Mouse (Mus musculus): ENCODE measurements around the gene Igf2bp3. TPM values are rescaled to one million over a fixed set of nuclear protein-coding genes. Genes with fewer than 3 reads are reported as not detected.

The Igf2bp3 gene
- polyA plus RNA-seq, 1 experiment, result not detected

DNA sequence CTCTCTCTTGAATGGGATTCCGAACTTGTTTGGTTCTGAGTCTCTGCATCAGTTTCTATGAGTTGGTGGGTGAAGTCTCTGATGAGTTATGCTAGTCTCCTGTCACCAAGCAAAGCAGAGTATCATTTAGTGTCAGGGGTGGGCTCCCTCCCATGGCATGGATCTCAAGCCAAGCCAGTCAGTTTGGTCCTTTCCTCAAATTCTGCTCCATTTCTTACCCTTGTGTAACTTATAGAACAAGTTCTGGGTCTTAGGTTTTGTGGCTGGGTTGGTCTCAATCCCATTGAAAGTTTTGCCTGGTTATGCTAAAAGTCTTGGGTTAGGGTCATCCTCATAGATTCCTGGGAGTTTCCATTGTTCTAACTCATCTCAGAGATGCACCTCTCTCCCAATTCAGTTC is 27.6 kb upstream of the Igf2bp3 start:
- no peak overlapping the region for H3K27ac ChIP-seq (ENCODE audit: insufficient read depth, low read length)
- no peaks in the 10 kb centered on the region for H3K4me1 ChIP-seq (ENCODE audit: control insufficient read depth, insufficient read depth, low read length)
- TF ChIP-seq POLR2A (IDR thresholded peaks at IDR 0.05; ENCODE audit: extremely low read depth, insufficient read depth, low read length) (no peak), CTCF (IDR thresholded peaks at IDR 0.05; ENCODE audit: extremely low read depth, insufficient read depth, low read length) (no peak)
- H3K4me3 ChIP-seq (ENCODE audit: insufficient read depth, low read length), result no peak overlapping the region

DNA sequence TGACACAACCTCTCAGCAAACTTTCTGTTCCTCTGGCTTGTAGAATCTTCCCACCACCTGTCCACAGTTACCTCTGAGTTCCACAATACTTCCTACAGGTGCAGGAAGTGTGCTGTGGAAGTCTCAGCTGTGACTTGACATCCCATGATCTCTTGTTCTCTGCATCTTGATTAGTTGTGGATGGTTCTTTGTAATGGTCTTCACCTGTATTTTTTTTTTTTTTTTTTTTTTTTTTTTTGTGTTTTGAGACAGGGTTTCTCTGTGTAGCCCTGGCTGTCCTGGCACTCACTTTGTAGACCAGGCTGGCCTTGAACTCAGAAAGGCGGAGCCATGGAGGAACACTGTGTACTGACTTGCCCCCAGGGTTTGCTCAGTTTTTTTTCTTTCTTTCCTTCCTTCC is 26.8 kb upstream of the Igf2bp3 start:
- no peaks in the 10 kb centered on the region for H3K4me1 ChIP-seq (ENCODE audit: control insufficient read depth, insufficient read depth, low read length)
- H3K27ac ChIP-seq (ENCODE audit: insufficient read depth, low read length), result no peak overlapping the region
- TF ChIP-seq POLR2A (IDR thresholded peaks at IDR 0.05; ENCODE audit: extremely low read depth, insufficient read depth, low read length) (no peak), CTCF (IDR thresholded peaks at IDR 0.05; ENCODE audit: extremely low read depth, insufficient read depth, low read length) (no peak)
- no peak overlapping the region for H3K4me3 ChIP-seq (ENCODE audit: insufficient read depth, low read length)

DNA sequence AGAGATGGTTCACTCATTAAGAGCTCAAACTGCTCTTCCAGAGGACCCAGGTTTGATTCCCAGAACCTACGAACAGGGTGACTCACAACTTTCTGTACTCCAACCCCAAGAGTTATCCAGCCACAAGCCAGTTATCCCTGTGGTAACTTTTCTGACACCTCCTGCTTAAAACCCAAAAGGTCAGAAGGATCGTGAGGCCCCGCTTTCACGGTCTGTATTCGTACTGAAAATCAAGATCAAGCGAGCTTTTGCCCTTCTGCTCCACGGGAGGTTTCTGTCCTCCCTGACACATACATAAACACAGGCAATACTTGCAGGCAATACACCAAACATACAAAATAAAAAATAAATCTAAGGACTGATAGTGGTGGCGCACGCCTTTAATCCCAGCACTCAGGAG is 21.6 kb upstream of the Igf2bp3 start:
- Histone ChIP-seq H3K27ac (ENCODE audit: insufficient read depth, low read length) (no peak overlapping the region), H3K4me3 (ENCODE audit: insufficient read depth, low read length) (no peak overlapping the region), H3K4me1 (ENCODE audit: control insufficient read depth, insufficient read depth, low read length) (no peaks in the 10 kb centered on the region)
- TF ChIP-seq POLR2A (IDR thresholded peaks at IDR 0.05; ENCODE audit: extremely low read depth, insufficient read depth, low read length) (no peak), CTCF (IDR thresholded peaks at IDR 0.05; ENCODE audit: extremely low read depth, insufficient read depth, low read length) (no peak)

DNA sequence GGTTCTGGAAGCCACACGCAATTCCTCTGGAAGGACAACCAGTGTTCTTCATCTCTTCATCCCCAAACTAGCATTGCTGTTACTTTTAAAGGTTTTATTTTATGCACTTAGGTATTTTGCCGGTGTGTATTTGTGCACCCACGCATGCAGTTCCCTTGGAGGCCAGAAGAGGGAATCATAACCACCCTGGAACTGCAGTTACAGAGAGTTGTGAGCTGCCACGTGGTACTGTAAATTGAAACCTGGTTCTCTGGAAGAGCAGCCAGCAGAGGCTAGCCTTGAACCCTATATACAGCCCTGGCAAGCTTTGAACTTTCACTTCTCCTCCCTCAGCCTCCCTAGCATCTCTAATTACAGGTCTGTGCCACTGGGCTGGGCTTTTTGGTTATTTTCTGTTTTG is 18.6 kb upstream of the Igf2bp3 start:
- Histone ChIP-seq H3K4me3 (ENCODE audit: insufficient read depth, low read length) (no peak overlapping the region), H3K27ac (ENCODE audit: insufficient read depth, low read length) (no peak overlapping the region), H3K4me1 (ENCODE audit: control insufficient read depth, insufficient read depth, low read length) (no peaks in the 10 kb centered on the region)
- TF ChIP-seq POLR2A (IDR thresholded peaks at IDR 0.05; ENCODE audit: extremely low read depth, insufficient read depth, low read length) (no peak), CTCF (IDR thresholded peaks at IDR 0.05; ENCODE audit: extremely low read depth, insufficient read depth, low read length) (no peak)

DNA sequence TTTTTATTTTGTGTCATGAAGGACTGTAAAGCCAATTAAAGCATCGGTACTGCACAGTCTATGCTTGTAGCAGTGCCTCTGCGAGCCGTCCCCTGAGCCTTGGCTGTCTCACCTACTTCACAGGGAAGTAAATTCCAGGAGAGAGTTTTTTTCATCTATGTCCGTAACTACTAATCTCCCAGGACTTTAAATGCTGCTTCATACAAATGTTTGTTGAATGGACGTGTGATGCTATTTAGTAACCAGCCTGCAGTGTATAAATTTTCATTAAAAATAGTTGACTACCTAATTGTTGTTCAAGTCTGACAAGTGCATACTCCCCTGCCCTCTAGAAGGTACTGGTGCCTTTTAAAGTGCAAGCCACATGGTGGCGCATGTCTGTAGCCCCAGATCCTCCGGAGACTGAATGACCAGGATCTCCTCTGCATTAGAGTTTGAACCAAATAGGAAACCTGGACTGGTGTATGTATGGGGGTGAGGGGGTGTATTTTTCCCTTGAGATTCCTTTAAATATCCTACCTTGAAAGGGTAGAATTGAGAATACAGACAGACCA is 13.4 kb upstream of the Igf2bp3 start:
- Histone ChIP-seq H3K4me1 (ENCODE audit: control insufficient read depth, insufficient read depth, low read length) (no peaks in the 10 kb centered on the region), H3K4me3 (ENCODE audit: insufficient read depth, low read length) (no peak overlapping the region), H3K27ac (ENCODE audit: insufficient read depth, low read length) (no peak overlapping the region)
- TF ChIP-seq CTCF (IDR thresholded peaks at IDR 0.05; ENCODE audit: extremely low read depth, insufficient read depth, low read length) (peak; percentile 56), POLR2A (IDR thresholded peaks at IDR 0.05; ENCODE audit: extremely low read depth, insufficient read depth, low read length) (no peak)

DNA sequence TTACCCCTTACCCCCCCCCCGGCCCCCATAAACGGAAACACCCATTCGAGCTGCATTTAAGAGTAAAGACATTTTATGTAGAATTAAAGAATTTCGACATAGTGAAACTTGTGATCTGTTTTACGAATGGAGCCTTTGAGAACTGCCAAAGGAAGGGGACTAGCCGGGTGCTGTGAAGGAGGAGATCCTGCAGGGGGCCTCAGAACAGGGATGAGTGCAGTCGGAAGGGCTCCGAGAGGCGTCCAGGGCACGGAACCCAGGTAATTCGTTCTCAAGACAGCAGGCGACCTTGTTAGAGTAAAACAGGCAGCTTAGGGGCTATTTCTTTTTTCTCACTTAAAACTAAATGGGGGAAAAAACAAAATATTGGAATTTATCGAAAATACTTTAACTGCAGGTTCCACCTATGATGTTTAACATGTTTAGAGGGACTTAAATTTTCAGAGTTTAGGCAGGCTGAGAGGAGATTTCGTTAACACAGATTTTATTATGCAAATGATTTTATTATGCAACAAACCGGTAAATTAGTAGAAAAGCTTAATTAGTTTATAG is 12.5 kb upstream of the Igf2bp3 start:
- no peaks in the 10 kb centered on the region for H3K4me1 ChIP-seq (ENCODE audit: control insufficient read depth, insufficient read depth, low read length)
- no peak overlapping the region for H3K27ac ChIP-seq (ENCODE audit: insufficient read depth, low read length)
- TF ChIP-seq POLR2A (IDR thresholded peaks at IDR 0.05; ENCODE audit: extremely low read depth, insufficient read depth, low read length), result no peak
- TF ChIP-seq CTCF (IDR thresholded peaks at IDR 0.05; ENCODE audit: extremely low read depth, insufficient read depth, low read length), result no peak
- no peak overlapping the region for H3K4me3 ChIP-seq (ENCODE audit: insufficient read depth, low read length)

DNA sequence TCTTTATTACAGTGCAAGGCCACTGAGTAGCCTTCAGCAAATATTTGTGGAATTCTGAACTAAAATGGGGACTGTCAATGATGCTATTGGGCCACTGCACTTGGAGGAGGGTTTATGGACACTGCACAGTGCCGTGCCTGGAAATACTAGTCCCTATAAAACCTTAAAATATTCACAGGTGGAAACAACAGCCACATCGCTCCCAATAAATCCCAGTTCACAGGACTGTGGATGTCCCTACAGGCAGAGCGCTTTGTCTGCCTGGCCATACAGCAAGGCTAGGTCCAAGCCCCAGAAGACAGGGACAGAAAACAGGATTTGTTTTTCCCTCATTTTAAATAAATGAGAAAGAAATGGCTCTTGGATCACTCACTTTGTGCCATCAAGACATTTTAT is 11.0 kb upstream of the Igf2bp3 start:
- no peak for TF ChIP-seq CTCF (IDR thresholded peaks at IDR 0.05; ENCODE audit: extremely low read depth, insufficient read depth, low read length)
- no peak for TF ChIP-seq POLR2A (IDR thresholded peaks at IDR 0.05; ENCODE audit: extremely low read depth, insufficient read depth, low read length)
- Histone ChIP-seq H3K4me3 (ENCODE audit: insufficient read depth, low read length) (no peak overlapping the region), H3K27ac (ENCODE audit: insufficient read depth, low read length) (no peak overlapping the region), H3K4me1 (ENCODE audit: control insufficient read depth, insufficient read depth, low read length) (no peaks in the 10 kb centered on the region)

DNA sequence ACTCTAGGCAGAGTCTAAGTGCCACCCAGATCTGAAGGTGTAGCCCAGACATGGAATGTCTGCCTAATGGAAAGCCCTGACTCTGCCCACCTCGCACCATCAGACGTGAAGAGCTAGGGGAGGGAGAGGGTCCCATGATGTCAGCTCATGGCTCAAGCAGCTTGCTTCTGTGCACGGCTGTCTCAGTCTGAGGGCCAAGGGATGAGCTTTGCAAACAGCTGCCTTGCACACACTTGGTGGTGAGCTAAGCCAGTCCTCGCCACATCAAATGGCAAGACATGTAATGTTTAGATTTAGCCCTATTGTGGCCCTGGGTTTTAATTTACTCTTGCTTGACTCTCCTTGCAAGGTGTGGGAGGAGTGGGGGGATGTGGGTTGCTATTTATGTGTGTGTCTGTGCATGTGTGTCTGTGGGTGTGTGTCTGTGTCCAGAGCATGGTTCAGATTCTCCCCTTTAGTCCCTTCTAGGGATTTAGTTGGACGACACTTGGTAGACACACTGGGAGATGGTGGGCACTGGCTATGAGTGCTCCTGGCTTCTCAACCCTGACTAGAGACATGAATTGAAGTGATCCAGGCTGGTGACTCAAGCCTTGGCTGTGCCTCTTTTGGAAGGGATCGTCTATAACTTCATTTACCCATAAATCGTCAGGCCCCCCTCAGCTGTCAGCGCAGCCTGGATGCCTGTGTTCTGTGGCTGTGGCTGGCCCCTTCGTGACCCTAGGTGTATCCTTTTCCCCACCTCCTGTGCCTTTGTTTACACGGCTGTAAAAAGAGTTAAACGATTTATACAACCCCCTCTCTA is 10.4 kb upstream of the Igf2bp3 start:
- TF ChIP-seq CTCF (IDR thresholded peaks at IDR 0.05; ENCODE audit: extremely low read depth, insufficient read depth, low read length), result no peak
- TF ChIP-seq POLR2A (IDR thresholded peaks at IDR 0.05; ENCODE audit: extremely low read depth, insufficient read depth, low read length), result no peak
- no peak overlapping the region for H3K27ac ChIP-seq (ENCODE audit: insufficient read depth, low read length)
- H3K4me1 ChIP-seq (ENCODE audit: control insufficient read depth, insufficient read depth, low read length), result no peaks in the 10 kb centered on the region
- no peak overlapping the region for H3K4me3 ChIP-seq (ENCODE audit: insufficient read depth, low read length)

DNA sequence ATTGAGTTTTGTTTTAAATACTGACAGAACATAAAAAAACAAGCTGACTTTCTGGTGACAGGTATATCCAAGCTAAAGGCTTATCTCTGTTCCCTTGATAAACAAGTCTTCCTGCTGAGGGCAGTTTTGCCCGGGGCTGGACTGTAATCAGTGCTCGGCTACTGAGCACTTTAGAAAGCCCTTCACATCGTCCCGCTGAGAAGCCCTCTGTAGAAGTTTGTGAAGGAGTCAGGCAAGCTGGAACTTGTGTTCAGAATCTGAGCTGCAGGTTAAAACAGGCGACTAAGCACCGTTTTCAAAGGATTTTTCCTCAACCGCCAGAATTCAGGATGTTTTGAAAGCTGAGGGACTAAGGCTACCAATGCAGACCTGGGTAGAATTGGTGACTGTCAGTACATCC is 7.1 kb upstream of the Igf2bp3 start:
- no peak for TF ChIP-seq POLR2A (IDR thresholded peaks at IDR 0.05; ENCODE audit: extremely low read depth, insufficient read depth, low read length)
- no peak for TF ChIP-seq CTCF (IDR thresholded peaks at IDR 0.05; ENCODE audit: extremely low read depth, insufficient read depth, low read length)
- no peak overlapping the region for H3K4me3 ChIP-seq (ENCODE audit: insufficient read depth, low read length)
- no peaks in the 10 kb centered on the region for H3K4me1 ChIP-seq (ENCODE audit: control insufficient read depth, insufficient read depth, low read length)
- H3K27ac ChIP-seq (ENCODE audit: insufficient read depth, low read length), result no peak overlapping the region

All from cortical plate, adult 2 months (tissue).